8 mouse cellular contexts compared by ENCODE assay signal in the genomic region with DNA sequence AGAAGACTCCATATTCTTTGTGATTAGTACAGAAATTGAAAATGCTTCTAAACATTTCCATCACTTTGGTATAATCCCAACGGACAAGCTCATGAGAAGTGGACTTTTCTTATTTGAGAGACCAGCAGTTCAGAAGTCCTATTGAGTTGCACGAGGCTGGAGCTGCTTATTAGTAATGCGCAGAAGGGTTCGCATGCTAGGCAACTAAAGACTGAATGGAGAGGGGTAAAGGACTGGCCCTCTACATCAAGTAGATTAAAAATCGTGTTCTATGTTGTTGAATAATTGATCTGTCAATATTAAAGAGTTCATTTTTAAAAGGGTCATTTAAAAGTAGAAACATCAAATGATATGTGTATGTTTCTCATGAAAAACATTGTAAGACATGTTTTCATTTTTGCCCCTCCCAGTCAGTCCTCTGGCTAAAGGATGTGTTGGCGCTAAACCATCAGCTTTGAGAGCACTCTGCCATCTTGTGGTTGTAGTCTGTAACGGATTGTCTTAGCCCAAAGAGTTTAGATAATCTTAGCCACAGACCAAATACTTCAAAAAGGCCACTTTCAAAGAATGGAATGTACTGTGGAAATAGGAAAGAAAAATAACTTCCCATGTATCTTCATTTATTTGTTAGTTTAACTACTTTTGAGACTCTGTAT. TPM values are rescaled to one million over a fixed set of nuclear protein-coding genes. Genes with fewer than 3 reads are reported as not detected.
DNase-seq lines count a peak whose midpoint lies in the region; ATAC-seq lines count a peak whose summit lies in the region.

No protein-coding gene starts in this region.

- peak; percentile 29 for DNase-seq in urinary bladder, postnatal 14 days (ENCODE audit: low spot score)
- DNase-seq in urinary bladder, adult 18-20 months (ENCODE audit: low spot score in 2 of 2), result no peak
- peak; percentile 12 for DNase-seq in cerebellum, adult 11 months
- peak; percentile 92 for DNase-seq in forebrain, embryonic 14.5 days (ENCODE audit: low spot score)
- DNase-seq in induced T-regulatory cell, adult 2 months (ENCODE audit: low read depth), result peak; percentile 81
- peak; percentile 30 for DNase-seq in liver
- DNase-seq in gastrocnemius, postnatal 10 days, result no peak

- H3K36me3 ChIP-seq in forebrain, embryonic 14.5 days (ENCODE audit: control insufficient read depth, insufficient read depth, low read length), result 0 out of 2 replicates have a peak, but pooled peaks cover 4% of the 10 kb centered on the region

- H3K9me3 ChIP-seq in forebrain, embryonic 14.5 days (replicated peaks; ENCODE audit: control insufficient read depth, low read length), result no peaks in the 10 kb centered on the region

- H3K27ac ChIP-seq in forebrain, embryonic 14.5 days (ENCODE audit: low read depth, low read length), result no peak overlapping the region

- H3K9ac ChIP-seq in forebrain, embryonic 14.5 days (ENCODE audit: low read length), result no peak overlapping the region

- 40% methylated on average over 7 of the region's 7 CpGs for whole genome bisulfite sequencing in forebrain, embryonic 14.5 days

- peak overlapping the region; percentile 77 for H3K4me2 ChIP-seq in forebrain, embryonic 14.5 days (ENCODE audit: low read length)

- peak overlapping the region; percentile 80 for H3K4me3 ChIP-seq in forebrain, embryonic 14.5 days (ENCODE audit: low read depth, low read length)

- H3K4me1 ChIP-seq in forebrain, embryonic 14.5 days (ENCODE audit: control insufficient read depth, insufficient read depth, low read length), result peaks cover 5% of the 10 kb centered on the region

- H3K27me3 ChIP-seq in forebrain, embryonic 14.5 days (replicated peaks; ENCODE audit: control insufficient read depth, insufficient read depth, low read length), result no peaks in the 10 kb centered on the region

- ATAC-seq in forebrain, embryonic 14.5 days, result peak; percentile 84
- peak; percentile 74 for ATAC-seq in monocyte, adult 5-6 weeks (replicated peaks; ENCODE audit: insufficient number of reproducible peaks, low FRiP score, low TSS enrichment, poor library complexity, severe bottlenecking)

RNA-seq across cellular contexts. Expression of a gene that starts 0.8 kb away (rescaled TPM):
- polyA plus RNA-seq in forebrain, embryonic 14.5 days (2014; fragmentation: Nextera tagmentation; extraction: Ambion mirVana), result 89.6 and 104 TPM in 2 replicates
- total RNA-seq in monocyte, adult 5-6 weeks (2017), result 26.9 to 35.4 TPM (median 29.0 TPM) in 3 replicates
- total RNA-seq in gastrocnemius, postnatal 10 days (2021), result 10 to 100 TPM; 13.9 to 14.1 TPM

RNA-seq across cellular contexts. Expression of a gene that starts 25.4 kb away (rescaled TPM):
- polyA plus RNA-seq in forebrain, embryonic 14.5 days (2014; fragmentation: Nextera tagmentation; extraction: Ambion mirVana), result 2.0 and 3.4 TPM in 2 replicates
- not detected in 3 replicates for total RNA-seq in monocyte, adult 5-6 weeks (2017)
- total RNA-seq in gastrocnemius, postnatal 10 days (2021), result 1 to 10 TPM; 1.5 to 1.9 TPM

RNA-seq across cellular contexts. Expression of a gene that starts 37.2 kb away (rescaled TPM):
- polyA plus RNA-seq in forebrain, embryonic 14.5 days (2014; fragmentation: Nextera tagmentation; extraction: Ambion mirVana), result not detected in 2 replicates
- total RNA-seq in monocyte, adult 5-6 weeks (2017), result not detected in 3 replicates
- 1 to 10 TPM; 5.1 to 7.6 TPM for total RNA-seq in gastrocnemius, postnatal 10 days (2021)

Comparison
In these comparisons a context has a peak if more than half of its experiments do, and no peak if none do; other contexts are left out.
1. DNase-seq: peak in urinary bladder, postnatal 14 days (single experiment), cerebellum, adult 11 months (single experiment), forebrain, embryonic 14.5 days (single experiment), induced T-regulatory cell, adult 2 months (single experiment) and liver (single experiment); none in urinary bladder, adult 18-20 months (0 of 2) and gastrocnemius, postnatal 10 days (single experiment).